Mouse (Mus musculus): ENCODE measurements around the gene Pced1a.

Pced1a gene

GRCm38 (mm10) chr2:130433152-130433551, 8.7 kb upstream of the Pced1a start:
- DNase-seq, result no peak

GRCm38 (mm10) chr2:130432157-130432556, 7.7 kb upstream of the Pced1a start:
- no peak for DNase-seq

DNA sequence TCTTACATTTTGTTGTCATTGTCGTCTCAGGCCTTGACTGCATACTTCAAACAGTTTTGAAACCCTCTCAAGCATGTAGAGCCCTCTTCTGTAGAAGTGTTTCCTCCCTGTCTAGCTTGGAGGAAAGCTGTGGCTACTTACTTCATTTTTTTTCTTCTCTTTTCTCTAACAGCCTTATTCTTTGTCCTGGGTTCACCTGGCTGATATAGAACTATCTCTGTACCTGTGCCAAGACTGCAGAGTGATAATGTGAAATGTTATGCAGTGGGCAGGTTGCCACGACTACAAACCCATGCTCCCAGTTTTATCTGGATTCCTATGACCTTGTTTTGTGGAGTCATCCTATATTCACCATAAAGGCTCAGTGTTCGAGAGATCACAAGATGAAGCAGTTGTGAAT, 6.0 kb upstream of the Pced1a start:
- no peak for DNase-seq

DNA sequence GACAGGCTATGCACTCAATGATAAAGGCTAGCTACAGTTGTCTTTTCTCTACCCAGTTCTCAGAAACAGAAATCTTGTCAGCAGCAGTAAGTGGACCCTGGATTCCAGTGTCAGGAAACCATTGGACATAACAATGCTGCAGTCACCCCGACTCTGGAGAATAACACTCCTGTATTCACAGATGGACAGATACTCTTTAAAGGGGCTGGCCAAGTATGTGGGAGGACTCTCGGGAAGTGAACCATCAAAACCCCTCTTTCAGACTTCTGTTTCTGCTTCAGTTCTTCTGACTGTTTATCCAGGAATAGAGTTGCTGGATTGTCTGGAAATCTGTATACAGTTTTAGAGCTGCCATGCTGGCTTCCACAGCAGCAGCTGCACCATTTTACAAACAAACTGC, 5.3 kb upstream of the Pced1a start:
- DNase-seq, result no peak

- no peak for DNase-seq
Measured at GRCm38 (mm10) chr2:130425112-130425511, 611 bp upstream of the Pced1a start.

DNA sequence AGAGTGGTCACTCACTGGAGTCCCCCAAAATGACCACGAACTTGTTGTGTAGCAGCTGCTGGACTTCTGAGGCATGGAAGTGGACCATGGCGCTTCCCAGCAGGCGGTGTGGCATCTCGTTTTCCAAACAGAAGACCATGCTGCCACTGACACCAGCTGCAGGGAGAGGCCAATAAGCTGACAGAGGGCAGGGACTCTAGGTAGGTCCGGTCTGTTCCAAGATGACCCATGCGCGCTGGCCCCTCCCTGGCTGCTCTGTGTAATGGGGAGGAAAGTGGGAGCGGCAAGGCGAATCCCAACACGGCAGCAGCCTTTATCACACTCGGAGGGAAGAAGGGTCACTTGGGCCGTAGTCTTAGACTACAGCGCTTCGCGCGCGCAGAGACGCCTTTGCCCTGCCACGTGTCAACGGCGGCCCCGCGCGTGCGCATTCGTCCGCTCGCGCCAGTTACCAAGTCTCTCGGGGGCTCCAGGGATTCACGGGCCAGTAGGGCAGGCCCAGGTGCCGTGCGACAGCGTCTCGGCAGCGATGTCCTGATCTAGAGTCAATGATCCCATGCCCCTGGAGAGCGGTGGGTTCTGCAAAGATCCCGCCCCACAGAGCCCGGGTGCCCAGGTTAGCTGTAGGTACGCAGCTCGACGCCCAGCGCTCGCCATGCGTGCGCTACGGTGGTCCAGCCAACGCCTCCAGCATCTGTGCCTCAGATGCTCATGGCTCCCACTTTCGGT, 940 bp downstream of the Pced1a start:
- peak; percentile 87 for DNase-seq

DNA sequence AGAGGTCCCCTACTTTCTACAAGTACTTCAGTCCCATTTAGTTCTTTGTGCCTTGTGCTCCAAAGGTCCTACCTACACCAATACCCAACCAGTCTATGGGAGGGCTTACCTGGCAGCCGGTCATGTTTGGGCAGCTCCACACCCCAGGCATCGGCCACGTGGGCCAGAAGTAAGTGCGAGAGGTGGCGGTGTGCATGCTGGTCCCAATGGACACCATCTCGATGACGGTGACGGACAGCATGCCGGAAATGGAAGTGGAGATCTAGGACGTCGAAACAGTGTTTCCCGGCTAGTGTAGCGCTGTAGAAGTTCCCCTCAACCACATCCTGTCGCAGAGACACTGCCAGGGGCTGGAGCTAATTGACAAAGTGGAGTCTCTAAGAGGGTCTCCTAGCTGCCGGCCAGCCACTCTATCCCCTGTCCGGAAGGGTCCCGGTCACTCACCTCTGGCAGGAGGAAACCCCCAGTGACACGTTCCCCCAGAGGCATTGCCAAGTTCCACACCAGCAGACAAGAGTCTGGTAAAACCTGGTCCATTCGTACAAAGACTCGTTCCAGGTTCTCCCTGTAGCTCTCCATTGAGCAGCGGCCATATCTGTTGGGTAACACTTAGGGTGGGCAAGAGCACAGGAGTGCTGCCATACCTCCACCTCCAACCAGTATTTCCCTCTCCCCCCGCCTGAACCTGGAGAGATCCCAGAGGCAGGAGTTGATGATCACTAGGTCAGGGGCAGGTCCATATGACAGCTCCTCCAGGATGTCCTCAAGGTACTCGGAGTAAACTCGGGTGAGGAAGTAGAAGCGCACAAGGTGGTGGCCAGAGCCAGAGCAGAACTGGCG, 2.5 kb downstream of the Pced1a start:
- DNase-seq, result peak; percentile 56

DNA sequence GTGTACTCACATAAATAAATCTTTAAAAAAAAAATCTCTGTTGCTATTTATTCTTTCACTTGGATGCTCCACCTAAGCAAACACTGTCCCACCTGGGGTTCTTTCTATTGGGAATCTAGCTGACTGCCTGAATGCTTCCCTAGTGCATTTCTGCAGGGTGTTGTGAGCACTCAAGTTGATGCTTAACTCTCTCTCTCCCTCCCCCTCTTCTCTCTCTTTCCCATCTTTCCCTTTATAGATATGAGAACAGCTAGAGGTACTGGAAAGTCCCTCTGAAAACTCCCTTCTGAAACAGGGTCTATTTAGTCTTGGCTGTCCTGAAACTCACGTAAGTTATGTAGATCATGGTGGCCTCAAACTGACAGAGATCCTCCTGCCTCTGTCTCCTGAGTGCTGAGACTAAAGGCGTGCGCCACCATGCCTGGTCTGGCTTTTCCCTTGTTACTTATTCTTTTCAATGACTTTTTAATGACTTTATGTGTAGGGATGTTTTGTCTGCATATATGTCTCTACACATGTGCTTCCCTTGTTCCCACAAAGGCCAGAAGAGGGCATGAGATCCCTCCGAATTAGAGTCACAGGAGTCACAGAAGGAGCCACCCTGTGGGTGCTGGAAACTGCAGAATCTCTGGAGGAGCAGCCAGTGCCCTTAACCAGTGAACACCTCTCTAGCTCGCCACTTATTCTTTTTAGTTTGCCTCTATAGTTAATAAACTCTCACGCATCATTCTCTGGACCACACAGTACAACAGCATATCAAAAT, 10.2 kb downstream of the Pced1a start:
- DNase-seq, result no peak

DNA sequence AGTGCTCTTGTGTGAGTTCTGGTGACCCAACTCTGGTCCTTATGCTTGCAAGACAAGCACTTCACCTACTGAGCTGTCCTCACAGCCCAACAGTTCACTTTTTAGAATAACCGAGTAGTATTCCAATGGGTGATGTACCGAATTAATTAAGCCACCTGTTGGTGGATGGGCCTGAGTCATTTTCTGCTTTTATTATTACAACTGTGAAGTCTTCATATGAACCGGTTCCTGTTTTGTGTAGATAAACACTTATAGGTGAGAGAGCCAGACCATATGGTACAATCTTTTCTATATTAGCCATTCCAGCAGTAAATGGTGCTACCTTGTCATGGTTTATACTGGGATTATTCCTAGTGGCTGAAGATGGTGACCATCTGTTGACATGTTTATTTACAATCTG, 11.7 kb downstream of the Pced1a start:
- DNase-seq, result no peak

GRCm38 (mm10) chr2:130411558-130412495, 12.7 kb downstream of the Pced1a start:
- DNase-seq, result peak; percentile 79

DNA sequence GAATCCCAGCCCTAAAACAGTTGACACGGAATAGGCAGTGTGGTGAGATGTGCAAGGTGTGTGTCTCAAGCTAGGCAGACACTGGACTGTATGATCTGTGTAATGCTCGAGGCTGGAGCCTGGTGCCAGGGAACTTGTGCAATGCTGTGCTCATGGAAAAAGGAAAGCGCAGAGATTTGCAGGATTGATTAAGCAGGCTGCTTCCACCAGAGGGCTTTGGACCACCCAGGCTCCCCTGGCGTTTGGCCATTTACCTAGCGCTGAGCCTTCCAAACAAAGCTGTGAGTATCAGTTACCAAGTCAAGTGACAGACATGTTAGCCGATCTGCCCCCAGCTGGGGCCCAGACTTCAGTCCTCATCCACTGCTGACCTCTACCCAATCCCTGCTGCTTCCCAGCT, 16.3 kb downstream of the Pced1a start:
- DNase-seq, result no peak

DNA sequence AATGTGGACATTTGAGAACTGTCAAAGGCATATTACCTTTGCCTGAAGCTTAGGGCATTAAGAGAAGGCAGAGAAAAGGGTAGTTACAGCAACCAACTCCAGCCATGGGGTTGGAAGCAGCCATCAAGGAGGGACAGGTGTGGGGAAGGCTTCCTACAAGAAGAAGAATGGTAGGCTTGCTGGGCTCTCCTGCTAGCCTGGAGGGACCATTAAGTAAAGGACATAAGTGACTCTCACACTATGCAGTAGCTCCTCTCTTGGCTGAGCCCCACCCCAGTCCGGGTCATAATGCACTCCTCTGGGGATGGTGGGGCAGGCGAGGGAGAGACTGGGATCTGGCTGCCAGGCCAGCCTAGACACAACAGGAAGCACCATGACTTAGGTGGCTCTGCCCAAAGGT, 18.3 kb downstream of the Pced1a start, which contains the start of gene Tmem239:
Gene Tmem239, plus strand, starts transcription at position 301 of the 400 bp plus-strand sequence.
- no peak for DNase-seq

- no peak for DNase-seq
Measured at GRCm38 (mm10) chr2:130404939-130405338, 19.6 kb downstream of the Pced1a start, which contains the start of the genes Gm28372 and 1700020A23Rik. TSS of gene Gm28372 (plus strand) at chr2:130405239. TSS of gene 1700020A23Rik (plus strand) at chr2:130405259.

DNA sequence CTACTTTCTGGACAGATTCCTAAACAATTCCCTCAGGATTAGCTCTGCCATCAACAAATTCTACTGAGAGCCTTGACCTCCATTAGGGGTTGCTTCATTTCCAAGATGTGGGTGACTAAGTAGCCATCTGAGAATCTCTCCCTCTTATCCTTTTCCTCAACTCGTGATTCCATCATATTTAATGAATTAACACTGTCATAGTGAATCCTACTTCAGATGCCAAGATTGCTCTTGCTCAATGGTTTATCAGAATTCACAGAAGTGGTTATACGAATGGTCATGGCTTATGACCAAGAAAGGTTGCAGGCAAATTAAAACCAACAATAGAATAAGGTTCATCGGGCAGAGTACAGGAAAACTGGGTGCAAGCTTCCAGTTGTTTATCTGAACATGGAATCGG, 22.6 kb downstream of the Pced1a start:
- no peak for DNase-seq

DNA sequence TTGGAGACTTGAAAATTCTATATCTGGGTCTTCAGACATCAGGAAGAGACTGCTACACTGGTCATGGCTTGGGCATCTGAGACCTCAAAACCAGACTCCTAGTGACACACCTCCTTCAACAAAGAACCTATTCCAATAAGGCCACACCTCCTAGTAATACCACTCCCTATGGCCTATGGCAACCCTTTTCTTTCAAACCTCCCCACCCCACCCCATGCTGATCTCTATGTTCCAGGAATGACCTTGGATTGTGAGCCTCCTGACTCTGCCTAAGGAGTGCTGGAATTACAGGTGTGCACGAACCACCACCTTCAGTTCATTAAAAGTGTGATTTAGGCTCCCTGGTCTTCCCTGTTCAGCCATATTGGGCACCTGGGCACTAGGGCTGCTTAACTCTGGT, 24.5 kb downstream of the Pced1a start:
- no peak for DNase-seq

DNA sequence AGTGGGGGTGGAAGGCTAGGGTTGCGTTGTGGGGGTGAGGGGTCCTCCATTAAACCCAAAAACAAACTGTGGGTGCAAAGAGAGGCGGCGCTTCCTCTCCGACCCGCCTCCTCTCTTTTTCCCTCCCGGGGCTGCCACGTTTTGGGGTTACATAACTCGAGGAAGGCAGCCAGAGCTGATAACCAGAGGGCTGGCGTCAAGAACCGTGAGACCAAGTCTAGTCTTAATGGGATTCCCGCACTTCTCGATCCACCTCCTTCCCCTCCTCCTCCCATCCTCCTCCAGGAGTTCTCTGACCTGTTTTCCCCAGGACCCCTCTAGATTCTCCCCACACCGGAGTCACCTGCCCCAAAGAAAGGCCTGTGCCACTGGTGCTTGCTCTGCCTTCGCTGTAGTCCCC, 26.4 kb downstream of the Pced1a start:
- no peak for DNase-seq

DNA sequence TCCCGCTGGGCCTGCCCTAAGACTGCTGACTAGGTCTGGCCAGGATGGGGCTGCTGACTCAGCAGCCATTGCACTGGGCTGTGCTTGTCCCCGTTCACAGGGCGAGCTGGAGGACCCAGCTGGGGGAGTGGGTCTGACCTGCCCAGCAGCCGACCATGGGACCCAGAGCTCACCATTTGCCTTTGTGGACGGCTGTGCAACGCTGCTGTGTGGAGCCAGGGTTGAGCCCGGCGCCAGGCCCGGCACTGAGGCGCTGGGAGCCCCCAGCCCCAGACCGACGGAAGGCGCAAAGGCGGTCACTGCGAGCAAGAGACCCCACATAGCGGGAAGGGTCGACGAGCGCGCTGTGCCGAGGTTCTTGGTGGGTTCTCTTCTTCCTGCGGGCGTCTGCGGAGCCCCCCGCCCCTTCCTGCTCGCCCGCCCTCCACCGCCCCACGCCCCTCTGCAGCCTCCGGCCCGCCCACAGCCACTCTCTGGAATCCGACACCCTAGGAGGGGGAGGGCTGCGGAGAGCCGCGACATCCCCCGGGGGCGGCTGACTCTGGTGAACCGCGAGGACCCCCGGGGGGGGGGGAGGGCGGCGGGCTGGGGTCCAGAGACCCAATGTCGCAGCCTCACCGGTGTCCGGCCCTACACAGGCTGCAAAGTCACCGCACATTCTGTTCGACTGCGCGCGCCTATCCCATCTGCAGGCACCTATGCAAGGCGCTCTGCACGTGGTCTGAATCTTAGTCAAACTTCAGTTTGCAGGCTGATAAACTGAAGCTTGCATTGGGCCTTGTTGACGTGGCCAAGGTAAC, 27.1 kb downstream of the Pced1a start, which contains the start of gene Cpxm1:
Gene Cpxm1, minus strand, starts transcription at position 389 of the 800 bp plus-strand sequence.
- DNase-seq, result no peak

DNA sequence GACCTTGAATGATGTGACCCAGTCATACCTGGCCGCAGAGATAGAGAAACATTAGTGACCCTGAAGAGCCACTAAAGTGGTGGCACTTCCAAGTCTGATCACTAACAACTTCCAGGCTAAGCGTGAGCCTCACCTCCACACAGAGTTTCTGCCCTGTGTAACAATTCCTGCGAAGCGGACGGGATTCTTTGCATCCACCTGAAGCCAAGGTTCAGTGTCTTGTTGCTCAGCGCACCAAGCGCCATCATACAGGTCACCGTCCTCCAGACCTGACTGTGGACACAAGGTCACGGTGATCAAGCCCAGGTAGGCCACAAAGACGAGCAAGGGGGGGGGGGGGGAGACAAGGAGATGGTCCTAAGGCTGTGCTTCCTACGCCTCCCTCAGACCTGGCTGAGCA, 28.8 kb downstream of the Pced1a start:
- no peak for DNase-seq

- no peak for DNase-seq
Measured at GRCm38 (mm10) chr2:130392836-130393235, 31.7 kb downstream of the Pced1a start.

DNA sequence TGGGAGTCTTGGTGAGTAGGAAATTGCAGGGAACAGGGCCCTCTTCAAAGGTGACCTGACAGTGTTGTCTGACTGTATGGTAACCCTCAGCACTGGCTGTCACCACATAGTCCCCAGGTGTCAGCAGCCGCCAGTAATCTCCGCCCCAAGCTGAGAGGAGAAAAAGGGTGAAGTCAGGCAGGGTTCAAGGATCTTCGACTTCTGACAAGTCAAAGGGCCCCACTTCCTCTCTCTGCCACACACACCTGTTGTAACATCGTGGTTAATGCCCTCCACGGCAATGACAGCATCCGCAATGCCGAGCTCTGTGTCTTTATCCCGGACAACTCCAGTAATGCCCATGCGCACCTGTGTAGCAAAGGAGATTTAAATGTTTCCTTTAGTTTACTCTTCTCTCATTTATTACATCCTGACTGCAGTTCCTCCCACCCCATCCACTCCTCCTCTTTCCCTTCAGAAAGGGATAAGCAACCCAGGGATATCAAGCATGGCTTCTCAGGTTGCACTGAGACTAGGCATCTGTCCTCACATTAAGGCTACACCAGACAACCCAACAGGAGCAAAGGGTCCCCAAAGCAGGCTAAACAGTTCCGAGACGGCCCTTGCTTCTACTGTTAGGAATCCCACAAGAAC, 33.4 kb downstream of the Pced1a start:
- DNase-seq, result no peak

- DNase-seq, result no peak
Measured at GRCm38 (mm10) chr2:130388796-130389195, 35.7 kb downstream of the Pced1a start.
